Mouse (Mus musculus) right cerebral cortex, adult 2 months (tissue): ENCODE data around the gene Eif4ebp2.
A peak's percentile ranks its signal among the peaks of the same experiment; 100 is the strongest.

Experiments used
- DNase-seq, 2 experiments: peaks; one replicate each; pipeline ENCODE4 v3.0.0; 2021 to 2022; ENCODE audit warnings: low spot score in 2 of 2

Eif4ebp2 gene

GRCm38 (mm10) chr10:61452645-61453044 is at the start of gene Eif4ebp2:
Eif4ebp2 (minus strand) TSS chr10:61452661.
- DNase-seq = peak; percentile 98

DNA sequence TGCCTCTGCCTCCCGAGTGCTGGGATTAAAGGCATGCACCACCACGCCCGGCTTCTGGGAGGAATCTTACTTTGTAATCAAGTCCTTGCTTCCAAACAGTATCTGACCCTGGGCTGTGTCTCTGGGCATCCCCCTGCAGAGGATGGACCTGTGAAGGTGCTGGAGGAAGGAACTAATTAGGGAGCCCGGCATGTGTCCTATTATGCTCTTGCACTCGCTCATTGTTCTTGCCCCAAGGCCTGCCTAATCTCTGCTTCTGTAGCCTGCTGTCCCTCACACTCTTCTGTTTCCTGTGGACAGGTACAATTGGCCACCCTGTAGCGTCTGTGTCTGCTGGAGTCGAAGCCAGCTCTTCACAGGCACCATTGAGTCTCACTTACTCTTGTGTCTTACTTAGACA is 48.3 kb upstream of the Eif4ebp2 start:
- DNase-seq = no peak

GRCm38 (mm10) chr10:61499505-61500466 is 47.3 kb upstream of the Eif4ebp2 start:
- no peak for DNase-seq

- no peak for DNase-seq
These were observed 43.8 kb upstream of the Eif4ebp2 start for GRCm38 (mm10) chr10:61496231-61496630.

DNA sequence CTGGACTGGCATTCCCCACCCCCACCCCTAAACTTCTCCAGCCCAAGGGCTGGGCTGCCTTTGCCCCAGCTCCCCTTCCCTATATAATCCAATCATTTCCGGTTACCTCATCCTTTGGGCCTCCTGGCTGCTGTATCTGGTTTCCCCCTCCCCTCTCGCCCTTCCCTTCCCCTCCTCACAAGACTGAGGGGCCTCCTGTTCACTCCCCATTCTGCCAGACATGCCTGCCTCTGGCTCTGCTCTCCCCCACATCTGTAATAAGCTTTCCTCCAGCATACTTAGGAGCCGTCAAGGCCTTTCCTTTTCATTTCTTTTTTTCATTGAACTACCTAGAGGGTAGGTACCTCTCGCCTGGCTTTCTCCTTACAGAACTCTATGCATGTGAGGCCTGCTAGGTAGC is 43.0 kb upstream of the Eif4ebp2 start:
- no peak for DNase-seq

DNA sequence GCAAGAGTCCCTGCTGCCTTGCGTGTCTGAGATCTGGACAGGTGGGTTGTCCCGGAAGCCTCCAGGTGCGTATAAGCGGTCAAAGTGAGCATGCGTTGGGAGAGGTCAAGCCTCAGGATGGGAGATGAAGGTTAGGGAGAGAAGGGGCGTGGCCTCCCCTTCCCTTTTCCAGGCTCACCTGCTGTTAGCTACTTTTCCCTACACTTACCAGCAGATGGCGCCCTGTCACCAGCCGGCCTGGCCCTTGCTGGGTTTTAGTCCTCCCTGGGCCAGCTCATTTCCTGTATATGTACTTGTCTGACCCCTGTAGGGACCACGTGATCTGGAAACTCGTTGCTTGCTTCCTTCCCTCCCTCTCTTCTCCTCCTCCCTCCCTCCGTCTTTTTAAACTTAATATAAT is 39.6 kb upstream of the Eif4ebp2 start:
- DNase-seq = peak; percentile 75 to 82

GRCm38 (mm10) chr10:61491573-61491972 is 39.1 kb upstream of the Eif4ebp2 start:
- no peak for DNase-seq

- DNase-seq = no peak
These were observed 36.2 kb upstream of the Eif4ebp2 start for GRCm38 (mm10) chr10:61488522-61489110.

- no peak for DNase-seq
These were observed 34.3 kb upstream of the Eif4ebp2 start for GRCm38 (mm10) chr10:61486551-61487339.

DNA sequence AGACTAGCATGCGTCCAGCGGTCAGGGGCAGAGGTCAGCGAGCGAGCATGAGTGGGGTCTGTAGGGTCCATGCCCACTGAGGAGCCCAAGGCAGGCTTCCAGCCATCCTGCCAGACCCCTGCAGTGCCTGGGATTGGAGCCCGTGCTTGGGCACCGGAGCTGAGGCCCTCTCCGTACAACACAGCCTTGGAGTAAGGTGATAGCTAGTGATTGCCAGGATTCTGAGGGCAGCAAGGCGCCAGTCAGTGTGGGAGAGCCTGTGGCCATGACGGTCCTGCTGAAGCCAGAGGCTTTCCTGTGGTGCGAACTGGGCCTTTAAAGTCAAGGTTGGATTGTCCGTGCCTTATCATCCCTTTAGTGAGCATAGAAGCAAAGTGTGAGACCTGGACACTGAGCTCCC is 32.3 kb upstream of the Eif4ebp2 start:
- no peak for DNase-seq

- no peak for DNase-seq
These were observed 30.3 kb upstream of the Eif4ebp2 start for GRCm38 (mm10) chr10:61482771-61483170.

GRCm38 (mm10) chr10:61480488-61480887 is 28.0 kb upstream of the Eif4ebp2 start:
- DNase-seq = no peak

DNA sequence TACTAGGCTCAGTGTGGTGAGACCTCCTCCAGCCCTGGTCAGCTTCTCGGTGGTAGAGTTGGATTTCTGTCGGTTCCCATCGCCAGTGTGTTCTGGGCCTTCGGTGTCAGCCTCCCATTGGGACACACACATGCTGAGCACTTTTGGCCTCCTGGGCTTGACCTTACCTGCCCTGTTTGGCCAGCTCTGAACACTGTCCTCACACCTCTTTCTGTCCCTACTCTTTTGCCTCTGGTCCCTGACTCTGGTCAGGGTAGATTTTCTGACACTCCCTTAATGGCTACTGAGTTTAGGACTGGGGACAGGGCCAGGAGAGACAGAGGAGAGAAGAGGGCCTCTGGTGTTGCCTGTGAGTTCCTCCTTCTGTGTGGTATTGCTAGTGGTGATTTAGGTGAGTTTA is 27.5 kb upstream of the Eif4ebp2 start:
- no peak for DNase-seq

DNA sequence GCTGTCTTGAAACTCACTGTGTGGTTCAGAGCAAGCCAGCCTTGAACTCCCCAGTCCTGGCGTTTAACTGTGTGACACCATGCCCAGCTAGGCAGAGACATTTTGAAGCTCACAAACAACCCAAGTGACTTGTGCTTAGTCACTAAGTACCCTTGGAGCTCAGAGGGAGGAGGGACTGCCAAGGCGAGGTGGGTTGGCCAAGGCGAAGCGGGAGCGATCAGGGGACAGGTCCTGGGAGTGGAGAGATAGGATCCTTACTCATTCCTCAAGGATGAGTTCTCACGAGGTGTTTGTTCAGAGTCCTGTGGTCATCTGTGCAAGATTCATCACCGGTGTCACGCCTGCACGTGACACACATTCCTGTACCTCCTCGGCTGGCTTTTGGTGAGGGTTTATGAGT is 27.0 kb upstream of the Eif4ebp2 start:
- no peak for DNase-seq

DNA sequence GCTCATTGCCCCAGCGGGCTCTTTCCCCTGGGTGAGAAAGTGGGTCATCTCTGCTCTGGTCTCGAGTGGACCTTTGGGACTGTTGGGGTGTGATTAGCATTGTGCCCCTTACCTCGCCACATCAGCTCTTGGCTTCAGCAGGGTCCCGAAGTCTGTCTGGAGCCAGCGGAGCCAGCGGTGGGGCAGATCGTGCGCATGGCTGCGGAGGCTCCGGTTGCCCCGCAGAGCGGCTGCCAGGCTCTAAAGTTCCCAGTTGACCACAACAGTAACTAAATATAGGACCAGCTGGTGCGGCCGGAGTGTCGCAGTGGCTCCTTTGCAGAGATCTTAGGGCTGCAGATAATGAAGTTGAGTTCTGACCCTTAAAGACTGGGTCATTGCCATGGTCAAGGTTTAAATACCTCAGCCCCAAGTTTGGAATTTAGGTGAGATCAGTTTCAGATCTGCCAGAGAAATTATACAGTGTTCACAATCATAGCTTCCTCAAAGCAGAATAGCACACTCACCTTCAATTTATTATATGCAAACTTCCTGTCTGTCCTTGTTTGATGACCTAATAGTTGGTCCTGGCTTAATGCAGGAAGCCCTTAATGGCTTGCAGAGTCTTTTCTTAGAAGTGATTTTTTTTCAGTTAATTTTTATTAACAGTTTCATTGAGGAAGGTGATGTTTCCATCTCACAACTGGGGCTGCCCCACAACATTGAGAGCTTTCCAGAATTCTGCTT is 24.1 kb upstream of the Eif4ebp2 start:
- DNase-seq = no peak

GRCm38 (mm10) chr10:61475594-61476439 is 23.4 kb upstream of the Eif4ebp2 start, which contains the start of gene Lrrc20:
Lrrc20 (plus strand) TSS chr10:61475801.
- peak; percentile 94 for DNase-seq

GRCm38 (mm10) chr10:61474344-61474743 is 21.9 kb upstream of the Eif4ebp2 start:
- no peak for DNase-seq

GRCm38 (mm10) chr10:61473640-61474039 is 21.2 kb upstream of the Eif4ebp2 start:
- DNase-seq = no peak

- DNase-seq = no peak
These were observed 16.4 kb upstream of the Eif4ebp2 start for GRCm38 (mm10) chr10:61468900-61469299.

GRCm38 (mm10) chr10:61466873-61467272 is 14.4 kb upstream of the Eif4ebp2 start:
- DNase-seq = peak in 1 of 2 experiments; percentile 29

DNA sequence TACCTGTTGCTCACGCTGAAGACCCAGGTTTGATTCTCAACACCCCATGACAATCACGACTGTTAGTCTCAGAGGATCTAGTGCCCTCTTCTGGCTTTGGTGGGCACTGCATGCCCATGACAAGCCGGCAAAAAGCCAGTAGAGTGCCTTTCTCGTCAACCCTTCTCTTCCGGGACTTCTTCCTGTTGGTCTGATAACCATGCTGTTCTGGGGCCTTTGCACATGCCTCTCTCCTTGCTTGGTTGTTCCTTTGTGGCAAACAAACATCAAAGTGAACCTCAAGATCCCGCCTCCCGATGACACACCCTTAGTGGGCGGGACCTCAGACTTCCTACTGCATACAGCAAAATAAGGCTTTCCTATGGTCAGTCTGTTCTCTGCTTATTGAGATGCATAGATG is 13.8 kb upstream of the Eif4ebp2 start:
- no peak for DNase-seq
